Mouse (Mus musculus) small intestine, adult 2 months (tissue): ENCODE data around the gene Accs. TPM values are rescaled to one million over a fixed set of nuclear protein-coding genes. Genes with fewer than 3 reads are reported as not detected.

Source experiments
- H3K27ac ChIP-seq: fragments of 200-500 bp; 2 replicates; pipeline ENCODE4 v1.5.1; 2012; ENCODE audit warnings: low read depth, low read length, control low read depth, inconsistent platforms; ENCODE audit not compliant: insufficient read depth
- H3K27me3 ChIP-seq: fragments of 200-500 bp; 2 replicates; pipeline ENCODE4 v1.6.1; 2012; ENCODE audit warnings: mild to moderate bottlenecking, moderate library complexity, low read length, inconsistent platforms; ENCODE audit not compliant: control insufficient read depth, insufficient read depth
- H3K36me3 ChIP-seq: fragments of 200-500 bp; 2 replicates; pipeline ENCODE4 v1.6.1; 2012; ENCODE audit warnings: mild to moderate bottlenecking, low read length, control low read depth, inconsistent platforms; ENCODE audit not compliant: control insufficient read depth, insufficient read depth
- H3K4me1 ChIP-seq: fragments of 200-500 bp; 2 replicates; pipeline ENCODE4 v1.6.1; 2012; ENCODE audit warnings: low read length, inconsistent platforms, mixed read lengths; ENCODE audit not compliant: control insufficient read depth, insufficient read depth, insufficient read length
- H3K4me3 ChIP-seq: fragments of 200-500 bp; 2 replicates; pipeline ENCODE4 v1.5.1; 2012; ENCODE audit warnings: low read depth, mild to moderate bottlenecking, control low read depth, inconsistent platforms, low read length, moderate library complexity
- CTCF ChIP-seq: fragments of 200-500 bp; IDR thresholded peaks from 2 replicates; pipeline ENCODE4 v1.5.1; 2012; ENCODE audit warnings: low read depth, mild to moderate bottlenecking, control low read depth, inconsistent platforms, low read length, moderate library complexity, mixed read lengths; ENCODE audit not compliant: insufficient replicate concordance, insufficient read length; ENCODE audit errors: extremely low read depth
- POLR2A ChIP-seq: fragments of 200-500 bp; IDR thresholded peaks from 2 replicates; pipeline ENCODE4 v1.6.1; 2012; ENCODE audit warnings: low read depth, mild to moderate bottlenecking, control low read depth, inconsistent platforms, low read length, moderate library complexity
- WGBS: fragments of 180-500 bp; shearing (Covaris S2); methylation state at CpG from one replicate; pipeline ENCODE4 v1.1.7; 2018; 5-methylcytosine and 5-hydroxymethylcytosine counted together
- polyA plus RNA-seq: library from polyadenylated mRNA; depleted of rRNA; stranded (reverse); fragments of >200 nt; gene quantifications from 2 replicates; pipeline ENCODE4 v1.2.3, GENCODE M21; 2012

Accs gene
- polyA plus RNA-seq, 1 experiment: 6.2 TPM

GRCm38 (mm10) chr2:93883066-93883465, 33.3 kb upstream of the Accs start:
- Histone ChIP-seq H3K27me3 (no peaks in the 10 kb centered on the region), H3K36me3 (no peaks in the 10 kb centered on the region), H3K4me3 (no peak overlapping the region), H3K27ac (no peak overlapping the region), H3K4me1 (no peaks in the 10 kb centered on the region; the same call in 1 of the 2 replicates)
- TF ChIP-seq CTCF: no peak
- TF ChIP-seq POLR2A: no peak
- WGBS: 49% methylated on average over 5 of the region's 5 CpGs

- H3K4me3 ChIP-seq: no peak overlapping the region
- no peaks in the 10 kb centered on the region for H3K27me3 ChIP-seq
- no peaks in the 10 kb centered on the region for H3K36me3 ChIP-seq
- WGBS: 81% methylated on average over 9 of the region's 9 CpGs
- H3K4me1 ChIP-seq: no peaks in the 10 kb centered on the region; the same call in 1 of the 2 replicates
- no peak overlapping the region for H3K27ac ChIP-seq
- TF ChIP-seq POLR2A: no peak
- TF ChIP-seq CTCF: no peak
Observed at GRCm38 (mm10) chr2:93881640-93882367, 32.1 kb upstream of the Accs start.

DNA sequence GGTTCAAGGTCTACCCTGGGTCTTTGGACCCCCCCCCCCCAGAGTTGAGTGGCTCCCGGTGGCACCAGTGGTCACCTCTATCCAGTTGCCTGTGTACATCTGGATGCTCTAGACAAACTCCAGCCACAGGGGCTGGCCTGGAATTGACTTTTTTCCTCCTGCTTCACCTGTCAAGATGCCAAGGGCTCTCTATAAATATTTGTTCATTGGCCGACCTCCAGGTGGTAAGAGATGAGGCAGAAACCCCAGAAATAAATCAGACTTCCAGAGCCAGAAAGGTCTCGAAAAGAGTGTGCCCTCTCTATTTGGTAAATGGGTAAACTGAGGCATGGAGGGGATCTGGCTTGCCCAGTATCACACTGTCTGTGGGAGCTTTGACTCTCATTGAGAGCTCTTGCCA, 31.2 kb upstream of the Accs start:
- H3K4me3 ChIP-seq: no peak overlapping the region
- WGBS: 13% methylated on average over 3 of the region's 3 CpGs
- H3K4me1 ChIP-seq: no peaks in the 10 kb centered on the region; the same call in 1 of the 2 replicates
- no peaks in the 10 kb centered on the region for H3K36me3 ChIP-seq
- H3K27me3 ChIP-seq: no peaks in the 10 kb centered on the region
- no peak overlapping the region for H3K27ac ChIP-seq
- TF ChIP-seq CTCF (no peak), POLR2A (no peak)

DNA sequence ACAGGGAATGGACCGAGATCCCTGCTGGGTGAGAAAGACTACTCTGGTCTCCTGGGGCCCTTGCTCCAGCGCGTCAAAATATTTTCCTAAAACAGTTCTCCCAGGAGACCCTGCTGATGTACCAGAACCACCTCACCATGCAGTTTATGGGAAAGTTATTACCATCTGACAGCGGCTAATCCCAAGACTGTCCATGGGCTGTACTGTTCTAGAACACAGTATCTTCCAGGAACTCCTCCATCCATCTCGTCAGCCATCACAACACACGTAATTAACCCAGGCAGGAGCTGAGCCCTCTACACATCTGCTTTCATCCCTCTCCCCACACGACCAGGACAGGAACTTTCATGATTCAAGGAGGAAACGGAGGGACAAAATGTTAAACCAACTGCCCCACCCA, 30.7 kb upstream of the Accs start:
- Histone ChIP-seq H3K4me1 (no peaks in the 10 kb centered on the region; the same call in 1 of the 2 replicates), H3K36me3 (no peaks in the 10 kb centered on the region), H3K27ac (no peak overlapping the region), H3K27me3 (no peaks in the 10 kb centered on the region), H3K4me3 (no peak overlapping the region)
- TF ChIP-seq CTCF: no peak
- no peak for TF ChIP-seq POLR2A
- 61% methylated on average over 8 of the region's 8 CpGs for WGBS

DNA sequence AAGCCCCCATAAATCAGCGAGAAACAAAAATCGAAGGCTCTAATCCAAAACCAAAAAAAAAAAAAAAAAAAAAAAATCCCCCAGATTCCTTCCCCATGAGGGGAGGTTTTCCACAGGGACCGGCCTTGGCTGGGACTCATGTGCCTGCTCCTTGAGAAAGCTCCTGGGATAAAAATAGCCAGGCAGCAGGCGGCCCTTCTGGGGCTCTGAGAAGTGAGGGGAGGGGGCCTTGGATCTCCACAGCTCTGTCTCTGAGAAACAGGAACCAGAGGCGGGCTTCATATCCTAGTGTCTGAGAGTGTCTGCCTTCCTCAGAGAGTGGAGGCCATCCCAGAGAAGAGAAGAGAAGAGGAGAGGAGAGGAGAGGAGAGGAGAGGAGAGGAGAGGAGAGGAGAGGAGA, 27.3 kb upstream of the Accs start:
- Histone ChIP-seq H3K4me1 (no peaks in the 10 kb centered on the region; the same call in 1 of the 2 replicates), H3K36me3 (no peaks in the 10 kb centered on the region), H3K27ac (no peak overlapping the region), H3K27me3 (no peaks in the 10 kb centered on the region), H3K4me3 (no peak overlapping the region)
- TF ChIP-seq POLR2A (no peak), CTCF (no peak)
- 67% methylated on average over 5 of the region's 5 CpGs for WGBS

- Histone ChIP-seq H3K4me3 (no peak overlapping the region), H3K27ac (no peak overlapping the region), H3K27me3 (no peaks in the 10 kb centered on the region), H3K36me3 (no peaks in the 10 kb centered on the region), H3K4me1 (no peaks in the 10 kb centered on the region; the same call in 1 of the 2 replicates)
- WGBS: 89% methylated on average over 3 of the region's 3 CpGs
- TF ChIP-seq POLR2A (no peak), CTCF (no peak)
Observed at GRCm38 (mm10) chr2:93874606-93875005, 24.9 kb upstream of the Accs start.

GRCm38 (mm10) chr2:93874227-93874514, 24.4 kb upstream of the Accs start:
- Histone ChIP-seq H3K4me3 (no peak overlapping the region), H3K27me3 (no peaks in the 10 kb centered on the region), H3K36me3 (no peaks in the 10 kb centered on the region), H3K4me1 (no peaks in the 10 kb centered on the region; the same call in 1 of the 2 replicates), H3K27ac (no peak overlapping the region)
- TF ChIP-seq POLR2A: no peak
- TF ChIP-seq CTCF: no peak
- WGBS: 22% methylated on average over 2 of the region's 2 CpGs
